10 mouse cellular contexts compared by ENCODE assay signal in genomic region chr15:52153421-52153820, GRCm38 (mm10).
A peak's percentile ranks its signal among the peaks of the same experiment; 100 is the strongest.
DNase-seq lines count a peak whose midpoint lies in the region; ATAC-seq lines count a peak whose summit lies in the region.
"Had no signal": no experiment of that assay in that cellular context is flagged by ENCODE, and none has a peak within 500 bp of the region (broad histone marks: within the 10 kb centered on the region; RNA-seq: fewer than 3 reads in every experiment).

No protein-coding gene starts in this region.

- no peaks in the 10 kb centered on the region for H3K4me1 ChIP-seq in midbrain, embryonic 10.5 days
- H3K4me1 ChIP-seq in midbrain, embryonic 13.5 days (replicated peaks), result no peaks in the 10 kb centered on the region
- H3K4me1 ChIP-seq in embryonic facial prominence, embryonic 10.5 days, result no peaks in the 10 kb centered on the region
- no peaks in the 10 kb centered on the region for H3K4me1 ChIP-seq in heart, embryonic 10.5 days
- H3K4me1 ChIP-seq: heart, embryonic 13.5 days had no signal

- H3K27ac ChIP-seq in midbrain, embryonic 10.5 days (replicated peaks), result no peak overlapping the region
- H3K27ac ChIP-seq in midbrain, embryonic 13.5 days, result no peak overlapping the region
- H3K27ac ChIP-seq in embryonic facial prominence, embryonic 10.5 days (replicated peaks), result no peak overlapping the region
- no peak overlapping the region for H3K27ac ChIP-seq in heart, embryonic 10.5 days
- H3K27ac ChIP-seq: heart, embryonic 13.5 days had no signal

- peak; percentile 26 for DNase-seq in cerebellum, adult 9-10 months
- no peak for DNase-seq in cerebellum, adult 9-11 months
- peak; percentile 26 for DNase-seq in midbrain, embryonic 10.5 days (ENCODE audit: low spot score)
- peak; percentile 51 for DNase-seq in embryonic facial prominence, embryonic 10.5 days (ENCODE audit: low spot score)
- DNase-seq in layer of hippocampus, postnatal 36 days, result no peak
- DNase-seq in heart, embryonic 10.5 days (ENCODE audit: low spot score), result no peak

- no peaks in the 10 kb centered on the region for H3K27me3 ChIP-seq in midbrain, embryonic 10.5 days (ENCODE audit: low read depth, poor library complexity, severe bottlenecking)
- no peaks in the 10 kb centered on the region for H3K27me3 ChIP-seq in midbrain, embryonic 13.5 days
- H3K27me3 ChIP-seq in embryonic facial prominence, embryonic 10.5 days (replicated peaks; ENCODE audit: low read depth, poor library complexity, severe bottlenecking), result no peaks in the 10 kb centered on the region
- H3K27me3 ChIP-seq in heart, embryonic 10.5 days (ENCODE audit: insufficient read depth, poor library complexity, severe bottlenecking), result no peaks in the 10 kb centered on the region
- H3K27me3 ChIP-seq: heart, embryonic 13.5 days had no signal

- H3K9me3 ChIP-seq in midbrain, embryonic 10.5 days (replicated peaks), result no peaks in the 10 kb centered on the region
- H3K9me3 ChIP-seq in midbrain, embryonic 13.5 days, result no peaks in the 10 kb centered on the region
- H3K9me3 ChIP-seq in embryonic facial prominence, embryonic 10.5 days, result no peaks in the 10 kb centered on the region
- H3K9me3 ChIP-seq in heart, embryonic 10.5 days, result no peaks in the 10 kb centered on the region
- H3K9me3 ChIP-seq: G1E; heart, embryonic 13.5 days had no signal

- H3K4me2 ChIP-seq in midbrain, embryonic 13.5 days (replicated peaks), result no peak overlapping the region
- H3K4me2 ChIP-seq: heart, embryonic 13.5 days had no signal

- H3K9ac ChIP-seq in midbrain, embryonic 13.5 days (replicated peaks), result no peak overlapping the region
- H3K9ac ChIP-seq: heart, embryonic 13.5 days had no signal

- H3K36me3 ChIP-seq in midbrain, embryonic 10.5 days, result no peaks in the 10 kb centered on the region
- H3K36me3 ChIP-seq in midbrain, embryonic 13.5 days, result no peaks in the 10 kb centered on the region
- no peaks in the 10 kb centered on the region for H3K36me3 ChIP-seq in embryonic facial prominence, embryonic 10.5 days (replicated peaks)
- no peaks in the 10 kb centered on the region for H3K36me3 ChIP-seq in heart, embryonic 10.5 days
- H3K36me3 ChIP-seq: G1E; heart, embryonic 13.5 days had no signal

- no peak for ATAC-seq in midbrain, embryonic 13.5 days
- ATAC-seq in megakaryocyte progenitor cell, adult 5-6 weeks (replicated peaks; ENCODE audit: poor library complexity), result peak; percentile 61

- 30% methylated on average over 5 of the region's 5 CpGs for WGBS in midbrain, embryonic 10.5 days
- 28% methylated on average over 5 of the region's 5 CpGs for WGBS in midbrain, embryonic 13.5 days
- WGBS in embryonic facial prominence, embryonic 10.5 days, result 24% methylated on average over 5 of the region's 5 CpGs
- 24% methylated on average over 5 of the region's 5 CpGs for WGBS in heart, embryonic 10.5 days

- H3K4me3 ChIP-seq in midbrain, embryonic 10.5 days, result no peak overlapping the region
- H3K4me3 ChIP-seq in midbrain, embryonic 13.5 days (replicated peaks), result no peak overlapping the region
- no peak overlapping the region for H3K4me3 ChIP-seq in embryonic facial prominence, embryonic 10.5 days
- no peak overlapping the region for H3K4me3 ChIP-seq in heart, embryonic 10.5 days
- H3K4me3 ChIP-seq: heart, embryonic 13.5 days had no signal

Comparison
In these comparisons a context has a peak if more than half of its experiments do, and no peak if none do; other contexts are left out.
1. DNase-seq: peak in cerebellum, adult 9-10 months (single experiment), midbrain, embryonic 10.5 days (single experiment) and embryonic facial prominence, embryonic 10.5 days (single experiment); none in cerebellum, adult 9-11 months (single experiment), layer of hippocampus, postnatal 36 days (0 of 2) and heart, embryonic 10.5 days (single experiment).